Mouse (Mus musculus) megakaryocyte progenitor cell, adult 5-6 weeks (primary cell): ENCODE results near the gene Tbcd. TPM values are rescaled to one million over a fixed set of nuclear protein-coding genes. Genes with fewer than 3 reads are reported as not detected.
"Not testable (repeated sequence)": the region's sequence is repeated elsewhere in the genome, so short reads cannot be mapped to it uniquely, and the experiment has no call there.

Experiments
- ATAC-seq: replicated peaks from 2 replicates; pipeline ENCODE4 v1.8.0; 2016; ENCODE audit warnings: mild to moderate bottlenecking, moderate TSS enrichment, inconsistent platforms; ENCODE audit not compliant: poor library complexity
- total RNA-seq, 2 experiments: library from RNA; stranded (forward) in 1 of 2; stranded (reverse) in 1 of 2; fragments of 157-497, 149-512 nt in 1 of 2; fragments of 200-1000 nt in 1 of 2; gene quantifications; 2 replicates each; pipeline versions ENCODE4 v1.2.3 to v1.2.4; 2015 to 2017

The Tbcd gene
- total RNA-seq, 2 experiments from 2014 or later: 32.7 to 54.1 TPM

DNA sequence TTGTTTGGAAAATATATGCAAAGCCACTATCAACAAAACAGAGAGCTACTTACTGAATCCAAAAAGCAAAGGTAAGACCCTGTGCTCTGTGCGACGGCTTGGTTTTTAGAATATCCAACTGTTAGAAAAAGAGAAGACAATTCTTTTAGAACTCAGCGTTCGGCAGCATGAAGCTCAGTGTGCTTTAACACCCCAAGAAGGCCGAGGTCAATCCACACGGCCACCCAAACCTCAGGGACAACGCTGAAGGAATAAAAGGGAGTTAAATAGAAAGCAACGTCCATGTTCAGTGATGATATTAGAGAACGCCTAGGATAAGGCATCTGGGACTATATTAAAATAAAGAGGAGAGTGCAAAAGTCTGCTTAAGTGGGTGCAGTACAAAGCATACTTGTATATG lies 199.8 kb downstream of the Tbcd start:
- ATAC-seq: no peak

DNA sequence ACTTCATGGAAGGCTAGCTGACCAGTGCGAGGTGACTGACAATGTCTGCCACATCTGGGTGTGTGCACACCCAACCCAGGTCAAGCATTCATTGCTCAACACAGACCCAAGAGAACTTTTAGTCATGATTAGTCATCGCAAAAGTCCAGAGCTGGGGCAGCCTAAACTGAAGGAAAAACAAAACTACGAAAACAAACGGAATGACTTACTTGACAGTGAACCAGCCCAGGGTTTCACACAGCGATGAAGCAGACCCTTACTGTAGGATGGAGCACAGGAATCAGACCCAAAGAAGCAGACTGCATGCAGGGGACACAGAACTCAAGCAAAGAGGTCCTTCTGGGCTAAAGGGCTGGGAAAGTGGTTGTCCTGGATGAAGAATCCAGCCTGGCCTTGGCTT lies 200.2 kb downstream of the Tbcd start:
- ATAC-seq: no peak

DNA sequence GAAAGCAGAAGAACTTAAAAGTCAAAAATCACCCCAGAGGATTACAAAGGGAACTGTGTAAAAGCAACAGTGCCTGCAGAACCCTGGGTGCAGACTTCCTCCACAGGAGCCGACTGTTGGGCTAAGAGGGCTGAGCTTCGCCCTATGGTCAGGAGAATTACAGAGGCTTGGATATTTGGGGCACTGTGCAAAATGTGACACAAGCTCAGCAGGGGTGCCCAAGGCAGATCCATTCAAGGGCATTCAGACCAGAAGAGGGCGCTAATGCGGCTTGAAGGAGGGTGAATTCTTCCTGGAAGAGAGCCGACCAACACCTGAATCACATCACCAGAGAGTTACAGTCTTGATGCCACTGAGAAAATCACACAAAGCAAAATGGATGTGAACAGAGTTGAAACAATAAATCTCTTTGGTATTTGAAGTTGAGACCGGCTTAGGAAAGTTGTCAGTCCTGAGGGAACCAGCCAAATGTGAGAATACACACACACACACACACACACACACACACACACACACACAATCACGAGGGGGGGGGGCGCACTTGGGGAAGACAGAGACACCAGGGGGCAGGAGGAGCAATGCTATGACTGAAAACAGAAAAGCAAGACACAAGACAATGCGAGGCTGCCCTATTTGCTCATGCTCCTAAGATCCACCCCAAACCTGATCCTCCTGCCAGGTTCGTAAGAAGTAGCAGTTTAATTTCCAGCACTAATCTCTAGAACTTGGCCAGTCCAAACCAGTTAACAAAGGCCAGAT lies 201.0 kb downstream of the Tbcd start:
- ATAC-seq: peak; percentile 53

DNA sequence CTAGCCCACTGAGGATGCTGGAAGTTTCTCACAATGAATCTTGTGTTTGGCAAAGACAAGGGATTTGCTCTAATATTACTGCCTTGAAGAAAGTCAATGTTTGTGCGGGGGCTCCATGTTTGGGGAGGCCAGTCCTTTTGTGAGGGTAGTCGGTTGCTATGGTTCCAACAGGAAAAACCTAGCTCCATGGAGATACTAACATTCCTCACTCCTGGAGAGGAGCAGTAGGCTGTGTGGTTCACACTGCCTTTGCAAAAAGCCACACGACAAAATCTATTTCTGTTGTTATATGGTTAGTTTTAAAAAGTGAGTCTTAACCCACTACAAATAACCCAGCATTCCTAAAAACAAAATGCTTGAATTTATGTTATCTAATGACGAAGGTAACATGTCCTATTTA lies 201.9 kb downstream of the Tbcd start:
- no peak for ATAC-seq

DNA sequence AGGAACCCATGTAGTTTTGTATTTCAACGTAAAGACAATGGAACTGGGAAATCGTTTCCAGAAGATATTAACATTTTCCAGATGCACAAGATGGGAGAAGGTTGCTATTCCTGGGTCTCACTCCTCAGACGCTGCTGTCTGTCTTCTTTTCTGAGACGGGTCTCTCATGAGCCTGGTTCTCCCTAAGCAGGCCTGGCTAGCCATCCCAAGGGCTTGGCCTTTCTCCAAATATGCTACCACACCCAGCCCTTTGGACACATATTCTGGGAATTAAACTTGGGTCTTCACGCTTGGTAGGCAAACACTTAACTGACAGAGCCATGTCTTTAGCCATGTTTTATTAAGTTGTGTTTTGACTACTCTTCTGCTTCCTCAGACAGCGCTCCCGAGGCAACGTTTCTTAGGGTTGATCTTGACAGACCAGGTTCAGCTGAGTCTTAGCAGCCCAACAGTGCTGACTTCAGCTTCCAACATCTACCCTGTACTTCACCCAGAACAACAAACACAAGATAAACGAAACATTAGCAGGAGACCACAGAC lies 202.7 kb downstream of the Tbcd start:
- no peak for ATAC-seq

DNA sequence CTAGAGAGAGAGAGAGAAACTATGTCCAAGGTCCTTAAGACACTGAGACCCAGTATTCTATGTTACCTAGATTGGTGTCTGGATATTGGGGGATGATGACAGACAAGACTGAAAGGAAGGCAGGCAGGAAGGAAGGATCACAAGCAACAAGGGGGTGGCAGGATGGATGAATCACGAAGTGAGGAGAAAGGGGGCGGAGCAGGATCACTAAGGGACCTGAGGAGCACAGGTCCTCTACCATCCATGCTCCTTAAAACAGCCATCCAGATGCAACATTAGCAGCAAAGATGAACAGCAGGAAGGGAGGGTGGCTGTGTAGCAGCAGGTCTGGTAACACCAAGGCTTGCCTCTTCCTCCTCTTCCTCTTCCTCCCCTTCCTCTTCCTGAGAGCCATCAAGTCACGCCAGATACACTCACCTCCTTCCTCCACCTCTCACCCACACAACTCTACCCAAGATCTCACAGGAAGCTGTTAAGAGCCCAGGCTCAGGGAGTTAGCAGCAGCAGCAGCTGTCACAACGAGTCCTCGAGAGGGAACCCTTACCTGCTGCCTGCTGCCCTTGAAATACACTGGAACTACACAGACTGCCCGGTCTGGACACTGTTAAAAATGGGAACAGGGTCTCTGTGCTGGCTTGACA lies 203.5 kb downstream of the Tbcd start:
- ATAC-seq: peak; percentile 45

DNA sequence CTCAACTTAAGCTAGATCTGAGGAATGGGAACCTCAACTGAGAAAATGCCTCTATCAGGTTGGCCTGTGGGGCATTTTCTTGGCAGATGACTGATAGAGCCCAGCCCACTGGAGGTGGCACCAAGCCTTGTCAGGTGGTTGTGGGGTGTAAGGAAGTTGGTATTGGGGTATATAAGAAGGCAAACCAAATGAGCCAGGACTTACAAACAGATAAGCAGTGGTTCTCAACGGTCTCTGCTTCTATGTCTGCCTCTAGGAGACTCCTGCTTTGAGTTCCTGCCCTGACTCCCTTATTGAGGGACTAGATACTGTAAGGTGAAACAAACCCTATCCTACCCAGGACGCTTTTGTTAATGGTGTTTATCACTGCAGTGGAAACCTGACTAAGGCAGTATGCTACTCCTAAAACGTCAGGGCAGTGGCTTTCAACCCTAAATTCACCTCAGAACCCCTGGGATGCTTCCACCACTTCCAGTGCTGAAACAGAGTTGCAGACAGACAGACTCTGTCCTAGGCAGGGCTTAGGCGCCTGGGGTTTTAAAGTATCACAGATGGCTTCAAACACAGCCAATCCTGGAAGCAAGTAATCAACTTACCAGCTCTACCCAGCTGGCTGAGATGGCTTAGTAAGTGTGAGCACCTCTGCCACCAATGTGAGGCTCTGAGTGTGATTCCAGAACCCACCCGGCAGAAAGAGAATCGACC lies 204.2 kb downstream of the Tbcd start:
- peak; percentile 86 for ATAC-seq

DNA sequence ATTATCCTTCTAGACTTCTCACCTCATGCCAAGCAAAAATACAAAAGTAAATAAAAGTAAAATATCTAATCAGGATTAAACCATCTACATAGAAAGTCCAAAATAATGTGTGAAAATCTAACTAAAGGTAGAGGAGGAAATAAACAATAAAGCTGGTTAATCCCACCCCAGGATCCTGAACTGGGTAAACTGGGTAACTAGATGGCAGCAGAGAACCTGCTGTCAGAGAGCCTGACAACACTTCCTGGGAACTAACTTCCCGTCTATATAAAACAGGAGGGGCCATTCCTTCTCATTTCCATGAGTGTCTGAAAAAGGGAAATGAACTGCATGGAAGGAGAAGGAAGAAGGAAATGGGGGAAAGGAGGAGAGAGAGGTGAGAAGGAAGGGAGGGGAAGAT lies 206.4 kb downstream of the Tbcd start:
- no peak for ATAC-seq

DNA sequence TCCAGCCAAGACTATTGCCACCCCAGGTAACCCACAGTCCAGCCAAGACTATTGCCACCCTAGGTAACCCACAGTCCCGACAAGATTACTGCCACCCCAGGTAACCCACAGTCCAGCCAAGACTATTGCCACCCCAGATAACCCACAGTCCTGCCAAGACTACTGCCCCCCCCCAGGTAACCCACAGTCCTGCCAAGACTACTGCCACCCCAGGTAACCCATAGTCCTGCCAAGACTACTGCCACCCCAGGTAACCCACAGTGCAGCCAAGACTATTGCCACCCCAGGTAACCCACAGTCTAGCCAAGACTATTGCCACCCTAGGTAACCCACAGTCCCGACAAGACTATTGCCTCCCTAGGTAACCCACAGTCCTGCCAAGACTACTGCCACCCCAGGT lies 208.9 kb downstream of the Tbcd start:
- not testable (repeated sequence) for ATAC-seq

DNA sequence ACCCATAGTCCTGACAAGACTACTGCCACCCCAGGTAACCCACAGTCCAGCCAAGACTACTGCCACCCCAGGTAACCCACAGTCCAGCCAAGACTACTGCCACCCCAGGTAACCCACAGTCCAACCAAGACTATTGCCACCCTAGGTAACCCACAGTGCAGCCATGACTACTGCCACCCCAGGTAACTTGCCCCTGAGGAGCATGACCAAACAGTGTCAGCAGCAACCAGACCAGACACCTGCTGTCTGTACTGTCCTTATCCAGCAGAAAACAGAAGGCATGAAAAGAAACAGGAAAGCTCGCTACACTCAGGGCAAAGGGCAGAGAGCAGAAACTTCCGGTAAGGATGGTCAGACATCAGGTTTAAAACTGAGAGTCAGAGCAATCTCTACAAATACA lies 209.4 kb downstream of the Tbcd start:
- no peak for ATAC-seq

Other genes with a start within 250 kb of the Tbcd start
- gene Hexdc, start 247.5 kb upstream of the Tbcd start, total RNA-seq (2015): 2.5 and 3.8 TPM in 2 replicates
- gene Hexdc, start 247.5 kb upstream of the Tbcd start, total RNA-seq (2017): 5.7 and 6.3 TPM in 2 replicates
- 14.0 and 18.3 TPM in 2 replicates for gene Ogfod3, start 247.2 kb upstream of the Tbcd start, total RNA-seq (2015)
- gene Ogfod3, start 247.2 kb upstream of the Tbcd start, total RNA-seq (2017): 5.6 and 7.4 TPM in 2 replicates
- 39.6 and 42.2 TPM in 2 replicates for gene Cybc1, start 222.6 kb upstream of the Tbcd start, total RNA-seq (2015)
- gene Cybc1, start 222.6 kb upstream of the Tbcd start, total RNA-seq (2017): 34.5 and 40.0 TPM in 2 replicates
- 11.3 and 11.9 TPM in 2 replicates for gene Narf, start 214.7 kb upstream of the Tbcd start, total RNA-seq (2015)
- 21.0 and 23.9 TPM in 2 replicates for gene Narf, start 214.7 kb upstream of the Tbcd start, total RNA-seq (2017)
- 24.8 and 28.9 TPM in 2 replicates for gene Foxk2, start 192.0 kb upstream of the Tbcd start, total RNA-seq (2015)
- gene Foxk2, start 192.0 kb upstream of the Tbcd start, total RNA-seq (2017): 20.9 and 23.1 TPM in 2 replicates
- 44.1 and 56.8 TPM in 2 replicates for gene Wdr45b, start 97.5 kb upstream of the Tbcd start, total RNA-seq (2015)
- 45.8 and 48.8 TPM in 2 replicates for gene Wdr45b, start 97.5 kb upstream of the Tbcd start, total RNA-seq (2017)
- gene Rab40b, start 63.7 kb upstream of the Tbcd start, total RNA-seq (2015): 0.57 TPM in 1 of 2 replicates, not detected in the other
- gene Rab40b, start 63.7 kb upstream of the Tbcd start, total RNA-seq (2017): 0.37 TPM in 1 of 2 replicates, not detected in the other
- 6.6 and 7.7 TPM in 2 replicates for gene Fn3krp, start 30.5 kb upstream of the Tbcd start, total RNA-seq (2015)
- 12.5 and 16.4 TPM in 2 replicates for gene Fn3krp, start 30.5 kb upstream of the Tbcd start, total RNA-seq (2017)
- 0.20 TPM in 1 of 2 replicates, not detected in the other for gene Fn3k, start 17.0 kb upstream of the Tbcd start, total RNA-seq (2015)
- not detected in 2 replicates for gene Fn3k, start 17.0 kb upstream of the Tbcd start, total RNA-seq (2017)
- not detected in 2 replicates for gene Zfp750, start 67.4 kb downstream of the Tbcd start, total RNA-seq (2015)
- gene Zfp750, start 67.4 kb downstream of the Tbcd start, total RNA-seq (2017): 0.14 TPM in 1 of 2 replicates, not detected in the other
- 3.2 and 6.6 TPM in 2 replicates for gene B3gntl1, start 221.2 kb downstream of the Tbcd start, total RNA-seq (2015)
- 8.0 and 8.6 TPM in 2 replicates for gene B3gntl1, start 221.2 kb downstream of the Tbcd start, total RNA-seq (2017)
- 1.3 and 1.7 TPM in 2 replicates for gene Metrnl, start 249.6 kb downstream of the Tbcd start, total RNA-seq (2015)
- gene Metrnl, start 249.6 kb downstream of the Tbcd start, total RNA-seq (2017): 0.87 and 0.91 TPM in 2 replicates